Mouse (Mus musculus) lung, embryonic 14.5 days (tissue): Measurements from ENCODE around the gene Eif4e3. TPM values are rescaled to one million over a fixed set of nuclear protein-coding genes. Genes with fewer than 3 reads are reported as not detected.

Source experiments
- ATAC-seq: fragments of 200-750 bp; cut with Nextera tagmentation; 2 replicates; pipeline ENCODE4 v1.8.0; 2017; ENCODE audit warnings: mild to moderate bottlenecking, moderate TSS enrichment, moderate library complexity; ENCODE audit not compliant: insufficient read depth
- DNase-seq: peaks from one replicate; pipeline ENCODE4 v3.0.0-alpha.2; 2015
- H3K27ac ChIP-seq: fragments of 300-500 bp; sonication (generic); 2 replicates; pipeline ENCODE4 v1.5.1; 2014; ENCODE audit warnings: low read depth, mild to moderate bottlenecking, moderate library complexity
- H3K27me3 ChIP-seq: fragments of 300-500 bp; sonication (generic); 2 replicates; pipeline ENCODE4 v1.6.1; 2014; ENCODE audit warnings: low read length, control low read depth; ENCODE audit not compliant: insufficient read depth
- H3K36me3 ChIP-seq: fragments of 300-500 bp; sonication (generic); 2 replicates; pipeline ENCODE4 v1.6.1; 2014; ENCODE audit warnings: control low read depth; ENCODE audit not compliant: insufficient read depth
- H3K4me1 ChIP-seq: fragments of 300-500 bp; sonication (generic); 2 replicates; pipeline ENCODE4 v1.6.1; 2014; ENCODE audit warnings: antibody characterized with exemption, control low read depth; ENCODE audit not compliant: insufficient read depth
- H3K4me2 ChIP-seq: fragments of 300-500 bp; sonication (generic); 2 replicates; pipeline ENCODE4 v1.6.1; 2014; ENCODE audit warnings: mild to moderate bottlenecking
- H3K4me3 ChIP-seq: fragments of 300-500 bp; sonication (generic); 2 replicates; pipeline ENCODE4 v1.5.1; 2014; ENCODE audit warnings: low read depth, low read length
- H3K9ac ChIP-seq: fragments of 300-500 bp; sonication (generic); 2 replicates; pipeline ENCODE4 v1.6.1; 2014
- H3K9me3 ChIP-seq: fragments of 300-500 bp; sonication (generic); 2 replicates; pipeline ENCODE4 v1.6.1; 2016; ENCODE audit warnings: low read depth, low read length, control low read depth
- CTCF ChIP-seq: IDR thresholded peaks from 2 replicates; pipeline ENCODE4 v1.5.1; 2016; ENCODE audit warnings: antibody characterized with exemption, low read depth
- WGBS: fragments of 180-500 bp; shearing (Covaris S2); extraction: QIAGEN DNeasy Blood & Tissue Kit; methylation state at CpG from one replicate; pipeline ENCODE4 v1.1.7; 2014; 5-methylcytosine and 5-hydroxymethylcytosine counted together
- polyA plus RNA-seq: library from polyadenylated mRNA; unstranded; fragments of >200 nt; fragmentation: Nextera tagmentation; extraction: Ambion mirVana; gene quantifications from 2 replicates; pipeline ENCODE4 v1.2.1, GENCODE M21; 2014

Eif4e3 gene
- polyA plus RNA-seq, 1 experiment from 2014 or later, result 27.8 TPM

GRCm38 (mm10) chr6:99615272-99615751 lies 51.3 kb downstream of the Eif4e3 start:
- Histone ChIP-seq H3K4me3 (no peak overlapping the region), H3K4me1 (peaks cover 10% of the 10 kb centered on the region; the same call in 1 of the 2 replicates), H3K4me2 (no peak overlapping the region; the same call in 1 of the 2 replicates), H3K9me3 (no peaks in the 10 kb centered on the region), H3K27ac (no peak overlapping the region), H3K27me3 (no peaks in the 10 kb centered on the region), H3K9ac (no peak overlapping the region), H3K36me3 (no peaks in the 10 kb centered on the region)
- DNase-seq (peak; percentile 52), ATAC-seq (no peak)
- WGBS, result 39% methylated on average over 10 of the region's 10 CpGs
- no peak for TF ChIP-seq CTCF

- 46% methylated on average over 17 of the region's 17 CpGs for WGBS
- H3K4me2 ChIP-seq, result no peak overlapping the region; the same call in 1 of the 2 replicates
- H3K9me3 ChIP-seq, result no peaks in the 10 kb centered on the region
- H3K9ac ChIP-seq, result no peak overlapping the region
- peaks cover 10% of the 10 kb centered on the region; the same call in 1 of the 2 replicates for H3K4me1 ChIP-seq
- no peak for DNase-seq
- no peaks in the 10 kb centered on the region for H3K27me3 ChIP-seq
- TF ChIP-seq CTCF, result no peak
- H3K4me3 ChIP-seq, result no peak overlapping the region
- no peak overlapping the region for H3K27ac ChIP-seq
- no peak for ATAC-seq
- no peaks in the 10 kb centered on the region for H3K36me3 ChIP-seq
Observed at GRCm38 (mm10) chr6:99614566-99615271, 51.9 kb downstream of the Eif4e3 start.

GRCm38 (mm10) chr6:99611866-99612265 lies 54.7 kb downstream of the Eif4e3 start:
- H3K9ac ChIP-seq, result no peak overlapping the region
- TF ChIP-seq CTCF, result peak; percentile 37
- H3K4me3 ChIP-seq, result no peak overlapping the region
- H3K9me3 ChIP-seq, result no peaks in the 10 kb centered on the region
- H3K27ac ChIP-seq, result no peak overlapping the region
- H3K36me3 ChIP-seq, result no peaks in the 10 kb centered on the region
- no peak for DNase-seq
- no peak overlapping the region for H3K4me2 ChIP-seq
- no peak for ATAC-seq
- WGBS, result 41% methylated on average over 6 of the region's 6 CpGs
- H3K27me3 ChIP-seq, result no peaks in the 10 kb centered on the region
- H3K4me1 ChIP-seq, result peaks cover 10% of the 10 kb centered on the region; the same call in 1 of the 2 replicates

- TF ChIP-seq CTCF, result no peak
- Histone ChIP-seq H3K4me2 (peak overlapping the region; percentile 36; the same call in 1 of the 2 replicates), H3K27ac (no peak overlapping the region), H3K4me3 (no peak overlapping the region), H3K9ac (no peak overlapping the region), H3K4me1 (peaks cover 10% of the 10 kb centered on the region; the same call in 1 of the 2 replicates), H3K36me3 (no peaks in the 10 kb centered on the region), H3K27me3 (no peaks in the 10 kb centered on the region), H3K9me3 (no peaks in the 10 kb centered on the region)
- 26% methylated on average over 14 of the region's 14 CpGs for WGBS
- ATAC-seq (peak; percentile 48; the same call in 1 of the 2 replicates), DNase-seq (peak; percentile 71)
Observed at GRCm38 (mm10) chr6:99610454-99611427, 55.8 kb downstream of the Eif4e3 start.

GRCm38 (mm10) chr6:99606079-99606478 lies 60.5 kb downstream of the Eif4e3 start:
- H3K4me3 ChIP-seq, result no peak overlapping the region
- no peak for ATAC-seq
- H3K36me3 ChIP-seq, result no peaks in the 10 kb centered on the region
- no peaks in the 10 kb centered on the region for H3K27me3 ChIP-seq
- peaks cover 4% of the 10 kb centered on the region; the same call in 1 of the 2 replicates for H3K4me1 ChIP-seq
- WGBS, result 76% methylated on average over 7 of the region's 7 CpGs
- H3K27ac ChIP-seq, result no peak overlapping the region
- no peak overlapping the region for H3K9ac ChIP-seq
- H3K4me2 ChIP-seq, result no peak overlapping the region
- no peaks in the 10 kb centered on the region for H3K9me3 ChIP-seq
- TF ChIP-seq CTCF, result no peak
- no peak for DNase-seq

DNA sequence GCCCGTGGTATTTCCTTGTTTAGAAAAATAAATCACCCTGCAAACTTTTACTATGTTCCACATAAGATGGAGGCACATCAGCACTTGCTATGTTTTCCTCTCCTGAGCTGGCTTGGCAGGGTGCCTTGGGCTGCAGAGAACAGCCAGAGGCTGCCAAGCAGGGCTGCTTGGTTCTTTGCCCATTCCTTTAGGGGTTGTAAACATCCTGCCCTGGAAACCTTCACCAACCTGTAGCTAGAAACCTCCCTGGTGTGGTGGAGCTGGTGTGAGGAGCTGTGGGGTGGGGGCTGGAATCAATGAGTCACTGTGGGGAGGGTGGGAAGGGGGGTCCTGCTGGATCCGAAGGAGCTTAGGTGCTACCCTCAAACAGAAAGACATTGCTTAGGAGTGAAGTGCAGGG lies 61.8 kb downstream of the Eif4e3 start:
- no peak for TF ChIP-seq CTCF
- WGBS, result 44% methylated on average over 2 of the region's 2 CpGs
- DNase-seq (peak; percentile 82), ATAC-seq (peak; percentile 36; the same call in 1 of the 2 replicates)
- no peak overlapping the region for H3K4me3 ChIP-seq
- H3K27ac ChIP-seq, result no peak overlapping the region
- H3K9me3 ChIP-seq, result no peaks in the 10 kb centered on the region
- H3K9ac ChIP-seq, result no peak overlapping the region
- no peak overlapping the region for H3K4me2 ChIP-seq
- H3K27me3 ChIP-seq, result no peaks in the 10 kb centered on the region
- H3K4me1 ChIP-seq, result peaks cover under 1% of the 10 kb centered on the region; the same call in 1 of the 2 replicates
- H3K36me3 ChIP-seq, result no peaks in the 10 kb centered on the region
